Mouse (Mus musculus) thymus, postnatal 25 days (tissue): Measurements from ENCODE around the gene Defb18.
"Not testable (repeated sequence)": the region's sequence is repeated elsewhere in the genome, so short reads cannot be mapped to it uniquely, and the experiment has no call there.

ENCODE experiments used
- DNase-seq: peaks from one replicate; pipeline ENCODE4 v3.0.0; 2022

Defb18 gene

DNA sequence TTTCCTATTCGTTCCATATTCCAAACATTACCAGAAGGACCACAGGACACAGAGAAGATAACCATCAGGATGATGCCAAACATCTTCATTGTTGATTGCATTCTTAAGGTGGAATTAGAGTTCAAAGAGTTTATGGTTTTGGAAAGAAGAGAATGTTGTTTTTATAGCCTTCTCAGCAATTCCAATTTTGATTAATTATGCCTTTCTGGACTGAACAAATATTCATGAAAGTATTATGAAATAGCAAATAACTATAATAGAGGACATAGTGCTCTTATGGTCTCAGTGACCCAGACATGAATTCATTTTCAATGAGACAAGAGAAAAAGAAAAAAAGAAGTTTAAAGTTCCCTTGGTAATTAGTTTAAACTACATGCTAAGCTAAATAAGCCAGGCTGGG lies at the start of gene Defb18:
Defb18 (minus strand) TSS at position 101 of the 400 bp plus-strand sequence.
- no peak for DNase-seq

DNA sequence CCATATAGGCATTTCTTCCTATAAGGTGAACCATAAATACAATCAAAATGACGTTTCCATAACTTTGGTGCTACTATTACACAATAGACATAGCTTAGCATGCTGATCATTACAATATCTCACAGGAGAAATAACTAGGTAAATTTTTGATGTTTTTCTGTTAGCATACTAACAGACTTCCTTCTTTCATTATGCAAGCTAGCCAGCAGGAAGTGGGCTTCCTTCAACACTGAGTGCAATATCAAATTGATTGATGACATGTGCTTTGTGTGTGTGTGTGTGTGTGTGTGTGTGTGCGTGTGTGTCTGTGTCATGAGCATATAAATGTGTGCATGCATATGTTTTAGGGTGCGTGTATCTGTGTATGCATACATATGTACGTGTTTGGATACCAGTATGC lies 33.9 kb upstream of the Defb18 start:
- DNase-seq: no peak

DNA sequence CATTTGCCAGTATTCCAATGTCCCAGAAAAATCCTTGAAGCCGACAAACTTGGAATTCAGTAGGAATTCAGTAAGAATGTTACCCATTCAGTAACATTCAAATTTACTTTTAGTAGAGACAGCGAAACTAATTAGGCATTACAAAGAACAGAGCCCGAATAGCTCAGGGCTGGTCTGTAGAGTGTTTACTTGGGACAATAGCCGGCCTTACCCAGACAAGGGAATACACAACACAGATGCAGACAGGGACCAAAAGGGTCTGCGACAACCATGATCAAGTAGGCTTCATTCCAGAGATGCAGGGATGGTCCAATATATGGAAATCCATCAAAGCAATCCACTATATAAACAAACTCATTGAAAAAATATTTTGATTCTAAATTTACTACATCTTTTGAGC lies 31.6 kb upstream of the Defb18 start:
- DNase-seq: no peak

- DNase-seq: no peak
Measured at GRCm38 (mm10) chr1:18265038-18265437, 27.8 kb upstream of the Defb18 start, which contains the start of gene Defb41. Gene Defb41, minus strand, starts transcription at chr1:18265138.

GRCm38 (mm10) chr1:18245801-18246580 lies 8.7 kb upstream of the Defb18 start:
- DNase-seq: not testable (repeated sequence)

GRCm38 (mm10) chr1:18223385-18223945 lies 13.8 kb downstream of the Defb18 start:
- DNase-seq: no peak

- no peak for DNase-seq
Measured at GRCm38 (mm10) chr1:18191719-18192118, 45.5 kb downstream of the Defb18 start.

- no peak for DNase-seq
Measured at GRCm38 (mm10) chr1:18190714-18191712, 46.2 kb downstream of the Defb18 start.
